Mouse (Mus musculus): ENCODE measurements at regions not wholly inside any gene's neighbourhood (a gene's known extent, or its start where the extent isn't known, plus 50 kb on each side); places are given as distances from the start of the nearest gene placed in this dataset.

DNA sequence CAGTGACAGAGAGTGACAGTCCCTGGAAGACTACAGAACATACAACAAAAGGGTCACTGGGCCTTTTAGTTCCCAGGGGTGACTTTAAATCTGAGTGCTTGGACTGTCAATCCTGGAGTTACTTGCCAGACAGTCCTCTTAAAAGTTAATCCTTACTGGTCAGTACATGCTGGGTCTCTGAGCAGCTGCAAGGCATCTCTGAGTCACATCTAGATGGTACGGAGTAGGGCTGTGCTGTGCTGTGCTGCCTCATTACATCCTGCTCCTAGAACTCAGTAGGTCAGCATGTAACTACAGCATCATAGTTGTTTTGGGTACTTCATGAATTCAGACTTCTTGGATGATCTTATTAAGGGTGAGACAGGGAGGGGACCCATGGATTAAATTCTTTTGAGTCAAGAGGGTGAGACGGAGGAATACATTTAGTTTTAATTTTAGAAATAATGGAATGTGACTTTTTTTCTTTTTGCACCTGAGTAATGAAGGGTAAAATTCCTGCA lies 220.8 kb downstream of the 1700064H15Rik start:
- no peak for TF ChIP-seq POLR2A (IDR thresholded peaks at IDR 0.05; ENCODE audit: borderline replicate concordance, insufficient read depth, low read length)
- TF ChIP-seq CTCF (IDR thresholded peaks at IDR 0.05; ENCODE audit: borderline replicate concordance, insufficient read depth, low read depth, low read length), result no peak
